Mouse (Mus musculus) gastrocnemius, postnatal 25 days (tissue): ENCODE measurements around the gene Kti12. TPM values are rescaled to one million over a fixed set of nuclear protein-coding genes. Genes with fewer than 3 reads are reported as not detected.

Source experiments
- DNase-seq: peaks from one replicate; pipeline ENCODE4 v3.0.0; 2022
- long read RNA-seq, 2 experiments: library from polyadenylated mRNA; stranded (forward); transcript quantifications; one replicate each; pipeline ENCODE4 v2.0.0; 2021
- total RNA-seq, 2 experiments: library from RNA; stranded (reverse); gene quantifications; 1 replicate in 1 of 2; 2 replicates in 1 of 2; pipeline ENCODE4 v1.2.3; 2021

The Kti12 gene
- total RNA-seq, result 10 to 100 TPM; 19.7 to 20.7 TPM
- long read RNA-seq, experiment 1, transcript Kti12-201 (1 exons, 1,629 nt), result major isoform, 39 of 39 reads
- long read RNA-seq, experiment 1, partial matches to known transcripts, result 0 of 39 reads
- long read RNA-seq, experiment 1, other reads (novel, unspliced or antisense), result 0 of 39 reads
- long read RNA-seq, experiment 2, transcript Kti12-201 (1 exons, 1,629 nt), result major isoform, 24 of 24 reads
- long read RNA-seq, experiment 2, partial matches to known transcripts, result 0 of 24 reads
- long read RNA-seq, experiment 2, other reads (novel, unspliced or antisense), result 0 of 24 reads

GRCm38 (mm10) chr4:108847715-108848504 lies at the start of gene Kti12:
Kti12 (plus strand) TSS chr4:108847785.
- DNase-seq, result peak; percentile 81

- DNase-seq, result no peak
These were observed 49.3 kb upstream of the Kti12 start for GRCm38 (mm10) chr4:108798083-108798830.

DNA sequence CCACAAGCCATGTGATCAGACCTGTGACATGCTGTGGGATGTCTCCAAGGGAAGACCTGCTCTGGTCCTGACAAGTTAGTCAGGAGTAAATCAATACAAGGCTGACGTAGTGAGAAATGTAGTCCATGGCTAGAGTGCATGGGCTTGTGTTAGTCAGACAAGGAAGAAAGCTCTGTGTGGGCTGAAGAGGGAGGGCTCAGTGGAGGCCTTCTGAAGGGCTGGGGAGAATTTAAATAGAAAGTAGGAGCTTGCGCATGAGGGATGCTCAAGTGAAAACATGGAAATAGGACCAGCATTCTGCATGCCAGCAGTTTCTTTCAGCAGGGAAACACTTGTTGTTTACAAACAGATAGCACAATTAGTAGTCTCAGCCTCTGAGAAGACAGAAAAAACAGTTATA lies 44.0 kb upstream of the Kti12 start:
- no peak for DNase-seq

DNA sequence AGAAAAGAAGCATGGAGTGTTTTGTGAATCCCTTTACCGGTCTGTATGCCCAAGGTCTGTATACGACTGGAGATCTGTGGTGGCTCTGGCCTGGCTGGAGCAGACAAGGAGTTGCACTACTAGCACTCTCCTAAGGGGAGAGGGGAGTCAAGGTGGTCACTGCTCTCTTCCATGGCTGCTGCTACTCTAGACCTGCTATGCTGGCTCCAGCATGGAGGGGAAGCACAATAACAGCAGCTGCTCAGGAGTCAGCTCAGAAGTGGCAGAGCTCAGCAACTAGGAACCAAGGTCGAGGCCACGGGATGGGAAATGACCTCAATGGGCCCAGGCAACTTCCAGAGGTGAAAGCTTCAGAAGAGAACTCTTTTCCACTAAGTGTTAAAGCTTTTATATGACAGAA lies 36.4 kb upstream of the Kti12 start:
- DNase-seq, result no peak

GRCm38 (mm10) chr4:108811550-108811949 lies 36.0 kb upstream of the Kti12 start:
- no peak for DNase-seq

DNA sequence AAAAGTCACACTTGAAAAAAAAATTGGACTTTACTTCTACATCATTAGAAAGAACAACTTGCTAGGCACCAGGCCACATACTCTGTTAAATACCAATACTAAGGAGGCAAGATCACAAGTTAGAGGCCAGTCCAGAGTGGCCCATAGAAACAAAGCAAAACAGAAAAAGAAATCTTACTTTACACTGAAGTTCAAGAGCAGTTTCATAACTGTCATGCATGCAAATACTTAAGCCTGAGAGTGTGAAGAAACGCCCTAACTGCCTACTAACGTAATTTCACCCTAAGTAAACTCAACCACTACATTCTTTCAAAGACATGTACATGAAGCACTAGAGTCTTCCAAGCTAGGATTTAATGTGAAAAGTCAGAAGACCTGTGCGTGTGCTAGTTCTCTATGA lies 21.9 kb upstream of the Kti12 start:
- no peak for DNase-seq

DNA sequence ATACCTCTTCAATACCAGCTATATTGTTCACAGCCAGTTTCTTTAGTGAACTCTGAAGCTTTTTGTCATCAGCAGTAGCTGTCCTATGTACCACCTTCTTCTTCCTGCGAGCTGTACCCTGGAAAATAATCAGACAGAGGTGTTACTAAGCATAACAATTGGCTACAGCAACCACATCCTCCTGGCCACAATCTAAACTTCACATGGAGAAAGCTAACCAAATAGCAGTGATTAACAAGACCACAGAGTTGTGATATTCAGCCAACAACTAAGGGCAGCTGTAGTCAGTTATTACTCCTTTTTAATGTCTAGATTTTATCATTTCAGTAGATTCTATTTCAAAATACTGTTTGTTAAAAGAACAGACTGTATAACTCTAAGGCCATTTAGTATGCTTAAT lies 21.5 kb upstream of the Kti12 start:
- DNase-seq, result no peak

GRCm38 (mm10) chr4:108826643-108827042 lies 20.9 kb upstream of the Kti12 start:
- DNase-seq, result no peak

GRCm38 (mm10) chr4:108830698-108831097 lies 16.9 kb upstream of the Kti12 start:
- no peak for DNase-seq

GRCm38 (mm10) chr4:108832916-108833827 lies 14.4 kb upstream of the Kti12 start, which contains the start of gene Btf3l4:
Btf3l4 (minus strand) TSS chr4:108833614.
- DNase-seq, result peak; percentile 92

DNA sequence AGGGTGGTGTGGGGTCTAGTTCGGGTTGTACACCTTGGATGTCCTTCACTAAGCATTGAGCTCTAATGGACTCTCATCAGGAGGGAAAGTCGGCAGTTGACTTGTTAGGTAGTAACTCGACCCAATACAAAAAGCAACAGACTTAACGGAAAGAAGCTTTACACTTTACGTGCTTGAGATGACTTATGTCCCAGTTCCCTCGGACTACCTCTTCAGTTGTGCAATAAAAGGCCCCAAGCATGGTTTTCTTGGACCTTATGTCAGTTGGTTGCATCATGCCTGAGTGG lies 13.8 kb upstream of the Kti12 start:
- no peak for DNase-seq

- DNase-seq, result peak; percentile 81
These were observed 13.2 kb upstream of the Kti12 start, which contains the start of gene Txndc12 for GRCm38 (mm10) chr4:108834115-108834970. Txndc12 (plus strand) TSS chr4:108834601.

DNA sequence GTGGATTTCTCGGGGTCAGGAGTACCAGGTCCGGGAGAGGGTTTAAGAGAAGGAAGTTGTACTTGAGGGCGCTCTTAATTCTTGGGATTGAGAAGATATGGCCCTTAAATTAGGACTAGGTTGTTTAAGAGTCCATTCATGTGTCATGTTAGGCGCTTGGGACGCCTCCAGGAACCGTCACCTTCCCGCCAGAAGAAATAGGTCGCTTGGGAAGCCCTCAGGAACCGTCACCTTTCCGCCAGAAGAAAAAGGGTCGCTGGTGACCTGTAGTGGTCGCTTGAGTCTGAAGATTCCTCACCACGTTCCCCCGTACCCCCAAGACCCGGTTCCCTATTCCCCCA lies 12.6 kb upstream of the Kti12 start:
- no peak for DNase-seq

DNA sequence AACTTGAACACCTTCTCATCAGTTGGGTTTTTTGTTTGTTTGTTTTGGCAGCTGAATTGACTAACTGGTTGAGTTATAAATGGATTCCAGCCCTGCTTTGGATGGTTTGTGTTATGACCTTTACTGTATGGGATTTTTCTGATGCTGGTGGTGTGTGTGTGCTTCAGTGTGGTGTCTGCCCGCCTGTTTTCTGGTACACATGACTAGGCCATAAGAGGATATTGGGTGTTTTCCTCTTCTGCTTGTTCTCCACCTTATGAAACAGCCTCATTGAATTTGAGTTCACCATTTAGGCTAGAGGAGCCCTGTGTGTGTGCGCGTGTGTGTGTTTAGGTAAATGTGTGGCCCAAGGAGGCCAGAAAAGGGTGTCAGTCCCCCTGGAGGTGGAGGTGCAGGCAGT lies 12.1 kb upstream of the Kti12 start:
- DNase-seq, result no peak

DNA sequence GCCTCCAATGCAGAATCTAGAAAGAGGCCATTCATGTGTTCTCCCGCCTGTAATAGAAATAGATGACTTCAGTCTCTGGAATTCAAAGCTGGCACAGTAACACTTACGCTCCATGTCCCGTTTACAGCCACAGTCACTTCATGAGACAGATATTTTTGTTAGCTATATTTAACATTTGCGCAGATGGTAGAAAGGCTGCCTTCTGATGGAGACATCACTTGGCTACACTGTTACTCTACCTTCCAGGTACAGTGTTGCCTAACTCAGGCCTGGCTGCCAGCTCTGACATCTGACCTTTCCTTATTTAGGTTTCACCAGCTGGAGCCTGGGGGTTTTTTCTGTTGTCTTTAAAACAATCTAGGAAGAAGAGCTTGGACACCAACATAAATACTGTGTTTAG lies 9.6 kb upstream of the Kti12 start:
- no peak for DNase-seq

GRCm38 (mm10) chr4:108841920-108842578 lies 5.5 kb upstream of the Kti12 start:
- DNase-seq, result no peak

DNA sequence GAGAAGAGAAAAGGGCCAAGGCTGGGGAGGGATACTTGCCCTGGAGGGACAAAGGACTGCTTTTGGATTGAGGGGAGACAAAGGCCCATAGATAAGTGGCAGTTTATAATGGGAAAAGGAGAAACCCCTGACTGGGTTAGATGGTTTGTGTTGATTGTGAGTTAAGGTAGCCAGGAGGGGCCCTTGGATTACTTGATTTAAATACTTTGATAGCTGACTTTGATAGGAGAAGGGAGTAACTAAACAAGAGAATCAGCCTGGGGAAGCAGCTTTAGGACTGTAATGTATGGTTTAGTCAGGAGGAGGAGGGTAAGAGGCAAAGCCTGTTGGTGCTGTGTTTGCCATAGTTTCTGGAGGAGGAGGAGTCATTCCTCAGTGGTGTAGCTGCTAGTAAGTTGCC lies 4.2 kb upstream of the Kti12 start:
- no peak for DNase-seq

DNA sequence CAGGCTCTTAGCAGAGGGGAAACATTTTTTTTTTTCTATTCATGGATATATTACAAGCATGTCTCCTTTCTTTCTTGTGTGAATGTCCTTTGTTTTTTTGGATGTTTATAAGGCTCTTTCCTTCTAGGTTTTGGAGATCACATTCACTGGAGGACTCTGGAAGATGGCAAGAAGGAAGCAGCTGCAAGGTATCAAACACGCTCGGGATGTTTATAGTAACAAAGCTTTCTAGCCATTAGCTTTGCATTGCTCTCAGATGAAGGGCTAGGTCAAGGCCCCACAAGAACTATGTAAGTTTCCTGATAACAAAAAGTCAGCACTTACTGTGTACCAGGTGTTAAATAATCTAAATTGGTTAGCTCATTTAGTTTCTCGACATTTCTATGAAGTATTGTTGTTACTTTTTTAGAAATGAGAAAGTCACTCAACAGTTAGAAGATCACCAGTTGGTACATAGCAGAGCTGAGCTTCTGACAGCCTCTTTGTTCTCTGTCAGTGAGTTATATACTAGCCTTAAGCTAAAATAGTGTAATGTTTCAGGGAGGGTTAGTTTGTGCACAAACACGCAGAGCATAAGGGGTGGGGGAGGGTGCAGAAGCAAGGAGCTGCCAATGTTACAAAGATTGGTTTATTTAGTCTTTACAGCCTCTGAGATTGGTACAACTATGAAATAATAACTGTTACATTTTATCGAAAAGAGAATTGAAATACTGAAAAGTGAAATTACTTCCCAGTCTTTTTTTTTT lies 1.6 kb upstream of the Kti12 start:
- no peak for DNase-seq

GRCm38 (mm10) chr4:108848505-108848848 lies 892 bp downstream of the Kti12 start, which contains the start of gene A730015C16Rik:
A730015C16Rik (minus strand) TSS chr4:108848619.
- DNase-seq, result peak; percentile 22

DNA sequence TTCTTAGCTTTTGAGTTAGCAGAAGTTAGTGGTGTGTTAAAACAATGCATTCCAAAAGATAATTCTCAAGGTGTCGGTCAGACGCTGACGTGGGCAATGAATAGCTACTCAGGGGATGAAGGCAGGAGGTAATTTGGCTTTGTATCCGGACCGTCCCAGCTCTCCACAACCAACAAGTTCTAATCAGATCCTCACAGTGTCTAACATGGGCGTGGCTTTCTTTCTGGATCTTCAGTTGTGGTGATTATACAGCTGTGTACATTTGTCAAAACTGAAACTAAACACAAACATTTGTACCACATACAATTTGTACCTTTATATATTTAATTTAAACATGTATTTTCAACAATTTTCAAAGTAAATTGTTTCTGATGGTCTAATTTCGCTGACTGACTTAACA lies 19.2 kb downstream of the Kti12 start:
- DNase-seq, result no peak
